Mouse (Mus musculus) forebrain, embryonic 11.5 days (tissue): ENCODE results near the gene Cacna2d4. TPM values are rescaled to one million over a fixed set of nuclear protein-coding genes. Genes with fewer than 3 reads are reported as not detected.

Experiments used
- ATAC-seq: fragments of 200-750 bp; cut with Nextera tagmentation; replicated peaks from 2 replicates; pipeline ENCODE4 v1.8.0; 2017; ENCODE audit warnings: moderate TSS enrichment; ENCODE audit not compliant: low FRiP score
- DNase-seq: peaks from one replicate; pipeline ENCODE4 v3.0.0-alpha.2; 2017; ENCODE audit warnings: low spot score
- H3K27ac ChIP-seq: fragments of 300-500 bp; sonication (generic); 2 replicates; pipeline ENCODE4 v1.5.1; 2014; ENCODE audit warnings: low read depth, low read length
- H3K27me3 ChIP-seq: fragments of 300-500 bp; sonication (generic); 2 replicates; pipeline ENCODE4 v1.6.1; 2014; ENCODE audit warnings: mild to moderate bottlenecking, low read length, mixed read lengths; ENCODE audit not compliant: control insufficient read depth, insufficient read depth
- H3K36me3 ChIP-seq: fragments of 300-500 bp; sonication (generic); 2 replicates; pipeline ENCODE4 v1.6.1; 2014; ENCODE audit warnings: mild to moderate bottlenecking, low read length, moderate library complexity, mixed read lengths; ENCODE audit not compliant: control insufficient read depth, insufficient read depth
- H3K4me1 ChIP-seq: fragments of 300-500 bp; sonication (generic); replicated peaks from 2 replicates; pipeline ENCODE4 v1.6.1; 2014; ENCODE audit warnings: low read length, mixed read lengths; ENCODE audit not compliant: control insufficient read depth, insufficient read depth
- H3K4me2 ChIP-seq: fragments of 300-500 bp; sonication (generic); 2 replicates; pipeline ENCODE4 v1.6.1; 2014; ENCODE audit warnings: low read depth, mild to moderate bottlenecking, low read length, moderate library complexity, mixed read lengths; ENCODE audit not compliant: severe bottlenecking
- H3K4me3 ChIP-seq: fragments of 300-500 bp; sonication (generic); 2 replicates; pipeline ENCODE4 v1.5.1; 2014; ENCODE audit warnings: low read depth, low read length
- H3K9ac ChIP-seq: fragments of 300-500 bp; sonication (generic); 2 replicates; pipeline ENCODE4 v1.6.1; 2014; ENCODE audit warnings: low read length
- H3K9me3 ChIP-seq: fragments of 300-500 bp; sonication (generic); 2 replicates; pipeline ENCODE4 v1.6.1; 2016; ENCODE audit warnings: low read length, mixed read lengths; ENCODE audit not compliant: control insufficient read depth
- WGBS: fragments of 180-500 bp; shearing (Covaris S2); extraction: QIAGEN DNeasy Blood & Tissue Kit; methylation state at CpG from one replicate; pipeline ENCODE4 v1.1.7; 2014; 5-methylcytosine and 5-hydroxymethylcytosine counted together
- polyA plus RNA-seq: library from polyadenylated mRNA; unstranded; fragments of >200 nt; fragmentation: Nextera tagmentation; extraction: Ambion mirVana; gene quantifications from 2 replicates; pipeline ENCODE4 v1.2.1, GENCODE M21; 2014

The Cacna2d4 gene
- polyA plus RNA-seq, 1 experiment from 2014 or later = 0.05 TPM

- ATAC-seq (no peak), DNase-seq (no peak)
- no peaks in the 10 kb centered on the region for H3K36me3 ChIP-seq
- H3K4me1 ChIP-seq = no peaks in the 10 kb centered on the region; the same call in 1 of the 2 replicates
- H3K9ac ChIP-seq = no peak overlapping the region
- no peak overlapping the region for H3K27ac ChIP-seq
- H3K9me3 ChIP-seq = peaks cover 2% of the 10 kb centered on the region
- H3K4me2 ChIP-seq = no peak overlapping the region
- WGBS = 67% methylated on average over 21 of the region's 21 CpGs
- H3K27me3 ChIP-seq = no peaks in the 10 kb centered on the region
- H3K4me3 ChIP-seq = no peak overlapping the region
Measured at GRCm38 (mm10) chr6:119240871-119241705, 4.8 kb downstream of the Cacna2d4 start.

GRCm38 (mm10) chr6:119246082-119246481 is 9.8 kb downstream of the Cacna2d4 start:
- no peak overlapping the region for H3K4me2 ChIP-seq
- DNase-seq = no peak
- H3K9ac ChIP-seq = no peak overlapping the region
- H3K4me3 ChIP-seq = no peak overlapping the region
- H3K9me3 ChIP-seq = peaks cover 4% of the 10 kb centered on the region
- no peak for ATAC-seq
- WGBS = 64% methylated on average over 2 of the region's 2 CpGs
- no peaks in the 10 kb centered on the region for H3K27me3 ChIP-seq
- no peak overlapping the region for H3K27ac ChIP-seq
- no peaks in the 10 kb centered on the region for H3K4me1 ChIP-seq
- H3K36me3 ChIP-seq = no peaks in the 10 kb centered on the region

DNA sequence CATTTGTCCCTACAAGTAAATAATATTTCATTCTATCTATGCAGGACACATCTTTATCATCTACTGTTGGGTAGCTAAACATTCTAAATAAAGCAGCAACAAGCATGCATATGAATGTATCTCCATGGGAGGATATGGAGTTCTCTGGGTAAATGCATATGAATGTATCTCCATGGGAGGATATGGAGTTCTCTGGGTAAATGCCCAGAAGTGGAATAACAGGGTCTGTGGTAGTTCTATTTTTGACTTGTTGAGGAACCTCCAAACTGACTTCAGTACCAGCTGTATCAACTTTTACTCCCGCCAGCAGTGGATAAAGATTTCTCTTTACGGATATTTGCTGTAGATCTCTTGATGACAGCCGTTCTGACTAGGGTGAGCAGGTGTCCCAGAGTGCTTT is 12.3 kb downstream of the Cacna2d4 start:
- Histone ChIP-seq H3K27me3 (no peaks in the 10 kb centered on the region), H3K36me3 (no peaks in the 10 kb centered on the region), H3K27ac (no peak overlapping the region), H3K4me2 (no peak overlapping the region), H3K4me3 (no peak overlapping the region), H3K9ac (no peak overlapping the region), H3K4me1 (no peaks in the 10 kb centered on the region), H3K9me3 (peaks cover 4% of the 10 kb centered on the region)
- ATAC-seq = no peak
- no peak for DNase-seq
- WGBS = 85% methylated on average over 3 of the region's 3 CpGs

DNA sequence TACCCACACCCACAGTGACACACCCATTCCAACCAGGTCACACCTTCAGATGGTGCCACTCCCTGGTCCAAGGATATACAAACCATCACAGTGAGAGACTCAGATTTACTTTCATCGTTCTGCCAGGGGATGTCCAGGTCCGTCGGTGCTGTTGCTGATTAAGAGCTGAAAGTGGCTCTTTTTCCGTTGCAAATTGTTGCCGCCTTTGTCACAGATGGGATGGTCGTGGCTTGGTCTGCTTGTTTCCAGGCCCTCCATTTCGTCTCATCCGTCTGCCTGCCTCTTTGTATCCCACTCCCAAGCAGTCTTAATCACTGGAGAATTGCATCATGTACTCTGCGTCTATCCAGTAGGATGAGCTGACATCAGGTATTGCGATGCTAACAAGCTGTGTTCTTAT is 13.4 kb downstream of the Cacna2d4 start:
- Histone ChIP-seq H3K27ac (no peak overlapping the region), H3K27me3 (no peaks in the 10 kb centered on the region), H3K9me3 (peaks cover 4% of the 10 kb centered on the region), H3K4me1 (no peaks in the 10 kb centered on the region), H3K4me2 (no peak overlapping the region), H3K9ac (no peak overlapping the region), H3K4me3 (no peak overlapping the region), H3K36me3 (no peaks in the 10 kb centered on the region)
- DNase-seq = peak; percentile 28
- WGBS = 91% methylated on average over 10 of the region's 10 CpGs
- no peak for ATAC-seq

DNA sequence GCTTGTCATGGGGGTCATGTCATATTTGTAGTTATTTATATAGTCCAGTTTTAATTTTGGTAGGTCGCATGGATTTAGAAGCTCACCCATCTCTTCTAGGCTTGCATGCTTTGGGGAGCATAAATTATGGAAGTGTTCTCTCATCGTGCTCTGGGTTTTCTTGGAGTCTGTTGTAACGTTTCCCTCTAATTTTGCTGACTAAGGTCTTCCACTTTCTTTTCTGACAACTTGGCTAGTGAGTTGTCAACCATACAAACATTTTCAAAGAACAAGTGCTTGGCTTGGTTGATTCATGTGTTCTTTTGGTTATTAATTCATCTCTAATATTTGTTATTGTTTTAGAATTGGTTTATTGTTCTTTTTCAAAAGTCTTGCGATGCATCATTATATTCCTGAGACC is 15.4 kb downstream of the Cacna2d4 start:
- H3K27ac ChIP-seq = no peak overlapping the region
- 87% methylated on average over 4 of the region's 4 CpGs for WGBS
- H3K27me3 ChIP-seq = no peaks in the 10 kb centered on the region
- DNase-seq (no peak), ATAC-seq (no peak)
- no peak overlapping the region for H3K9ac ChIP-seq
- H3K4me2 ChIP-seq = no peak overlapping the region
- no peaks in the 10 kb centered on the region for H3K9me3 ChIP-seq
- no peaks in the 10 kb centered on the region for H3K4me1 ChIP-seq
- no peak overlapping the region for H3K4me3 ChIP-seq
- no peaks in the 10 kb centered on the region for H3K36me3 ChIP-seq

GRCm38 (mm10) chr6:119276713-119277112 is 40.4 kb downstream of the Cacna2d4 start:
- Histone ChIP-seq H3K9me3 (no peaks in the 10 kb centered on the region), H3K9ac (no peak overlapping the region), H3K4me2 (no peak overlapping the region), H3K27me3 (no peaks in the 10 kb centered on the region), H3K27ac (no peak overlapping the region), H3K4me1 (no peaks in the 10 kb centered on the region), H3K36me3 (no peaks in the 10 kb centered on the region), H3K4me3 (no peak overlapping the region)
- DNase-seq = no peak
- ATAC-seq = no peak
- WGBS = 86% methylated on average over 2 of the region's 2 CpGs

GRCm38 (mm10) chr6:119280761-119281160 is 44.4 kb downstream of the Cacna2d4 start:
- H3K27ac ChIP-seq = no peak overlapping the region
- no peaks in the 10 kb centered on the region for H3K4me1 ChIP-seq
- no peaks in the 10 kb centered on the region for H3K9me3 ChIP-seq
- H3K27me3 ChIP-seq = no peaks in the 10 kb centered on the region
- 82% methylated on average over 9 of the region's 9 CpGs for WGBS
- DNase-seq (no peak), ATAC-seq (no peak)
- H3K9ac ChIP-seq = no peak overlapping the region
- H3K4me2 ChIP-seq = no peak overlapping the region
- H3K36me3 ChIP-seq = no peaks in the 10 kb centered on the region
- no peak overlapping the region for H3K4me3 ChIP-seq

DNA sequence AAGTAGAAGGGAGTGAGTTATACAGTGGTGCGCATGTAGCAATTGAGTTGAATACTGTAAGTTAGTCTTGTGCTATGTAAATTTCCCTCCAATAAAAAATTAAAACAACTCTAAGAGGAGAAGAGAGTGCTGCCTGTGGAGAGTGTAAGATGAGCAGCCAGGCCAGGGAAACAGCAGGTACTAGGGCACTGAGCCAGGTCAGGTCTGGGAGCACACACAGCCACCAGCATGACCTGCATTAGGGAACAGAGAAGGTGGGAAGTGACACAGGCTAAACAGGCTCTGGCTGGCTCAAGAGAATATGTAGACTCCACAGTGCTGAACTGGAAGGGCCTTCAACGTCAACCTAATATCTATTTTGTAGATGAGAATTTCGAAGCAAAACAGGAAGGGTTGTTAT is 65.0 kb downstream of the Cacna2d4 start:
- Histone ChIP-seq H3K27me3 (no peaks in the 10 kb centered on the region), H3K4me2 (no peak overlapping the region), H3K27ac (no peak overlapping the region), H3K4me1 (no peaks in the 10 kb centered on the region), H3K9ac (no peak overlapping the region), H3K9me3 (no peaks in the 10 kb centered on the region), H3K4me3 (no peak overlapping the region), H3K36me3 (no peaks in the 10 kb centered on the region)
- no peak for DNase-seq
- no peak for ATAC-seq
- WGBS = 88% methylated on average over 3 of the region's 3 CpGs

DNA sequence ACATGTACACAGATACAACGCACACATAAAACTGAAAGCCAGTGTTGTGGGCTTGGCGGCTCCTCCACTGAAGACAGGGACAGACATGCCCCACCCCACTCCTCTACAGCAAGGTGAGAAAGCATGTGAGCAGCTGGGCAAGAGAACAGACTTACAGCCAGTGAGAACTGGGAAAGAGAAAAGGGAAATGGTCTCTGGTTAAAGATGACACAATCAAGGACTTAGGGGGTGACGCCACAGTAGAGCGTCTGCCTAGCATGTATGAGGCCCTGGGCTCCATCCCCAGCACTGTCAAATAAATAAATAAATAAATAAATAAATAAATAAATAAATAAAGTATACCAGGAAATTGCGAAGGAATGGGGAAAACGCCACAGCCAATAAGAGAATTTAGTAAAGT is 67.0 kb downstream of the Cacna2d4 start:
- Histone ChIP-seq H3K27me3 (no peaks in the 10 kb centered on the region), H3K9ac (no peak overlapping the region), H3K9me3 (no peaks in the 10 kb centered on the region), H3K27ac (no peak overlapping the region), H3K4me1 (no peaks in the 10 kb centered on the region; the same call in 1 of the 2 replicates), H3K36me3 (no peaks in the 10 kb centered on the region), H3K4me2 (no peak overlapping the region), H3K4me3 (no peak overlapping the region)
- DNase-seq = no peak
- 92% methylated on average over 6 of the region's 6 CpGs for WGBS
- no peak for ATAC-seq
